Mouse (Mus musculus) CD4-positive, CD25-positive, alpha-beta regulatory T cell, adult 4 months (primary cell): ENCODE measurements around the gene Olfr970. TPM values are rescaled to one million over a fixed set of nuclear protein-coding genes. Genes with fewer than 3 reads are reported as not detected.
"Not testable (repeated sequence)": the region's sequence is repeated elsewhere in the genome, so short reads cannot be mapped to it uniquely, and the experiment has no call there.

Experiments used
- ATAC-seq: one replicate; pipeline ENCODE4 v1.8.0; 2017
- polyA plus RNA-seq, 2 experiments: library from polyadenylated mRNA; unstranded; fragments of 100-300 nt; shearing (Covaris generic); gene quantifications; one replicate each; pipeline ENCODE4 v1.2.1; 2017

Gene Olfr970
- not detected for polyA plus RNA-seq

- no peak for ATAC-seq
Observed at GRCm38 (mm10) chr9:39808560-39808959, at the start of gene Olfr970. TSS of gene Olfr970 (plus strand) at chr9:39808860.

DNA sequence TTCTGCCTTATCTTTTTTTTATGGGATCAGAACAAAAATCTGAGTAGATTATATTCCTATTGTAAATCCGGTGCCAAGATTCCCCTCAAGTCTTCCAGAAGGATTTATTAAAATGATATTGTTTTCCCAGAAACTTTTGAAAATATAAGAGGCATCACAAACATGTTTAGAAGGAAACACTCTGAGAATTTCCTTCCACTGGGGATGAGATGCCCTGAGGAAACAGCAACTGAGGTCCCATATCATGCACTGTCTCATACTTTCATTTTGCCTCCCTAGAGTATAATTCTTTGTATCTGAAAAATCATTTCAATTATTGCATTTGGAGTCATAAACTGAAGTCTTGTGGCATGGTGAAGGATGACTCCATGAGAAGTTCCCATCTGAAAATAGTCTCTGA lies 25.5 kb upstream of the Olfr970 start, which contains the start of gene Olfr968:
TSS of gene Olfr968 (minus strand) at position 101 of the 400 bp plus-strand sequence.
- no peak for ATAC-seq

- no peak for ATAC-seq
Observed at GRCm38 (mm10) chr9:39790558-39790957, 18.1 kb upstream of the Olfr970 start, which contains the start of gene Olfr969. TSS of gene Olfr969 (plus strand) at chr9:39790945.

DNA sequence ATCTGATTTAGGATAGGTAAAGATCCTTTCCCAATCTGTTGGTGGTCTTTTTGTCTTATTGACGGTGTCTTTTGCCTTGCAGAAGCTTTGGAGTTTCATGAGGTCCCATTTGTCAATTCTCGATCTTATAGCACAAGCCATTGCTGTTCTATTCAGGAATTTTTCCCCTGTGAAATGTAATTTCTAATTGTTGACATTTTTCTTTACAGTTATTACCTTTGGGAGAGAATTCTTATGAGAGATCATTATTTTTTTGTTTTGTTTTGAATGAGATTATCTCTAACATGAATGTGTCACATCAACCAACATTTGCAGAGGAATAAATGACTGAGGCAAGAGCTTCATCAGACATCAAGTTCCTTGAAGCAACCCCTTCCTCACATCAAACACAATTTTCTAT lies 27.9 kb downstream of the Olfr970 start, which contains the start of gene Olfr971:
TSS of gene Olfr971 (plus strand) at position 301 of the 400 bp plus-strand sequence.
- not testable (repeated sequence) for ATAC-seq

GRCm38 (mm10) chr9:39866122-39866521 lies 57.5 kb downstream of the Olfr970 start, which contains the start of gene Olfr972:
TSS of gene Olfr972 (plus strand) at chr9:39866422.
- ATAC-seq: no peak

Other genes starting within 250 kb of the Olfr970 start
- gene Olfr959, start 233.3 kb upstream of the Olfr970 start, polyA plus RNA-seq: not detected
- gene AW551984, start 204.5 kb upstream of the Olfr970 start, polyA plus RNA-seq: not detected
- not detected for gene Olfr148, start 198.2 kb upstream of the Olfr970 start, polyA plus RNA-seq
- not detected for gene Olfr960, start 187.5 kb upstream of the Olfr970 start, polyA plus RNA-seq
- gene Olfr961, start 163.8 kb upstream of the Olfr970 start, polyA plus RNA-seq: not detected
- gene Olfr963, start 141.7 kb upstream of the Olfr970 start, polyA plus RNA-seq: not detected
- not detected for gene Olfr149, start 101.7 kb upstream of the Olfr970 start, polyA plus RNA-seq
- gene Olfr965, start 97.5 kb upstream of the Olfr970 start, polyA plus RNA-seq: not detected
- gene Olfr150, start 77.9 kb upstream of the Olfr970 start, polyA plus RNA-seq: under 1 TPM in 1 of 2 experiments, not detected in 1; 0.35 TPM
- gene Olfr967, start 62.6 kb upstream of the Olfr970 start, polyA plus RNA-seq: not detected
- not detected for gene Olfr968, start 25.6 kb upstream of the Olfr970 start, polyA plus RNA-seq
- not detected for gene Olfr969, start 17.9 kb upstream of the Olfr970 start, polyA plus RNA-seq
- not detected for gene Olfr971, start 28.0 kb downstream of the Olfr970 start, polyA plus RNA-seq
- not detected for gene Olfr972, start 57.6 kb downstream of the Olfr970 start, polyA plus RNA-seq
- gene Olfr229, start 98.5 kb downstream of the Olfr970 start, polyA plus RNA-seq: not detected
- under 1 TPM in 1 of 2 experiments, not detected in 1; 0.09 TPM for gene Olfr974, start 128.6 kb downstream of the Olfr970 start, polyA plus RNA-seq
- not detected for gene Olfr975, start 143.2 kb downstream of the Olfr970 start, polyA plus RNA-seq
- not detected for gene Olfr976, start 152.3 kb downstream of the Olfr970 start, polyA plus RNA-seq
- not detected for gene Olfr978, start 183.3 kb downstream of the Olfr970 start, polyA plus RNA-seq
- not detected for gene Olfr979, start 194.6 kb downstream of the Olfr970 start, polyA plus RNA-seq
- gene Olfr980, start 200.7 kb downstream of the Olfr970 start, polyA plus RNA-seq: not detected
- gene Olfr981, start 212.6 kb downstream of the Olfr970 start, polyA plus RNA-seq: not detected